Mouse (Mus musculus): ENCODE measurements around the gene Csf1. TPM values are rescaled to one million over a fixed set of nuclear protein-coding genes. Genes with fewer than 3 reads are reported as not detected.

Gene Csf1
- total and polyA plus RNA-seq, 3 experiments: 0.12 to 0.19 TPM; not detected in 1

- TF ChIP-seq RAD21 (IDR thresholded peaks at IDR 0.05; ENCODE audit: low read depth, low read length) (no peak), USF2 (IDR thresholded peaks at IDR 0.05; ENCODE audit: borderline replicate concordance in 1 of 2, insufficient read depth in 1 of 2, low read depth in 1 of 2, low read length in 2 of 2) (no peak), ZKSCAN1 (IDR thresholded peaks at IDR 0.05; ENCODE audit: low read depth, low read length) (no peak), KAT2A (conservative IDR thresholded peaks at IDR 0.05; ENCODE audit: low read depth, low read length) (no peak), ETS1 (IDR thresholded peaks at IDR 0.05; ENCODE audit: low read depth, low read length) (no peak), JUND (IDR thresholded peaks at IDR 0.05; ENCODE audit: low read depth, low read length) (no peak), POLR2A (IDR thresholded peaks at IDR 0.05; ENCODE audit: control insufficient read depth in 1 of 2, insufficient read depth in 1 of 2, low read depth in 1 of 2, low read length in 2 of 2, poor library complexity in 1 of 2) (no peak)
Observed at GRCm38 (mm10) chr3:107743650-107744049, 16.6 kb downstream of the Csf1 start.

GRCm38 (mm10) chr3:107743107-107743506 lies 17.2 kb downstream of the Csf1 start:
- Histone ChIP-seq H3K27me3 (ENCODE audit: control insufficient read depth in 1 of 2, insufficient read depth in 2 of 2, low read length in 2 of 2) (peaks cover 0 to 6% of the 10 kb centered on the region in 2 experiments; a peak in 3 of 4 replicates), H3K4me3 (ENCODE audit: control insufficient read depth in 1 of 2, insufficient read depth in 1 of 2, low read depth in 2 of 2, low read length in 2 of 2) (no peak overlapping the region), H3K27ac (ENCODE audit: control insufficient read depth, low read depth, low read length) (no peak overlapping the region), H3K36me3 (ENCODE audit: control insufficient read depth in 1 of 2, insufficient read depth in 2 of 2, low read length in 2 of 2) (no peaks in the 10 kb centered on the region), H3K79me2 (ENCODE audit: control insufficient read depth, insufficient read depth, low read length, poor library complexity) (no peaks in the 10 kb centered on the region), H3K4me1 (ENCODE audit: control insufficient read depth in 1 of 2, insufficient read depth in 2 of 2, low read length in 2 of 2) (no peaks in the 10 kb centered on the region), H3K9ac (ENCODE audit: control insufficient read depth, low read depth, low read length, poor library complexity, severe bottlenecking) (no peak overlapping the region), H3K9me3 (replicated peaks; ENCODE audit: insufficient read depth, low read length) (no peaks in the 10 kb centered on the region)
- TF ChIP-seq RAD21 (IDR thresholded peaks at IDR 0.05; ENCODE audit: low read depth, low read length) (no peak), HCFC1 (IDR thresholded peaks at IDR 0.05; ENCODE audit: low read depth, low read length) (no peak), CHD1 (IDR thresholded peaks at IDR 0.05; ENCODE audit: low read depth, low read length) (no peak), NRF1 (IDR thresholded peaks at IDR 0.05; ENCODE audit: insufficient read depth, low read depth, low read length, poor library complexity, severe bottlenecking) (no peak), NELFE (IDR thresholded peaks at IDR 0.05; ENCODE audit: low read depth, low read length) (no peak), POLR2AphosphoS5 (IDR thresholded peaks at IDR 0.05; ENCODE audit: borderline replicate concordance, low read depth, low read length) (no peak), CHD2 (IDR thresholded peaks at IDR 0.05; ENCODE audit: low read length) (no peak), CTCF (IDR thresholded peaks at IDR 0.05 in 2 of 3, conservative IDR thresholded peaks at IDR 0.05 in 1 of 3; ENCODE audit: control insufficient read depth in 1 of 3, insufficient read depth in 1 of 3, low read depth in 2 of 3, low read length in 3 of 3, poor library complexity in 1 of 3, severe bottlenecking in 1 of 3) (no peak), ZC3H11A (IDR thresholded peaks at IDR 0.05; ENCODE audit: low read depth, low read length) (no peak), USF2 (IDR thresholded peaks at IDR 0.05; ENCODE audit: borderline replicate concordance in 1 of 2, insufficient read depth in 1 of 2, low read depth in 1 of 2, low read length in 2 of 2) (no peak), UBTF (IDR thresholded peaks at IDR 0.05; ENCODE audit: borderline replicate concordance, insufficient read depth, low read depth, low read length) (no peak), EP300 (IDR thresholded peaks at IDR 0.05; ENCODE audit: low read depth in 1 of 2, low read length in 2 of 2) (no peak), MAFK (IDR thresholded peaks at IDR 0.05; ENCODE audit: borderline replicate concordance, low read depth, low read length) (no peak), JUND (IDR thresholded peaks at IDR 0.05; ENCODE audit: low read depth, low read length) (no peak), MAZ (IDR thresholded peaks at IDR 0.05; ENCODE audit: low read depth, low read length) (no peak), ZMIZ1 (IDR thresholded peaks at IDR 0.05; ENCODE audit: low read depth, low read length) (no peak)
- DNase-seq (ENCODE audit: low read depth, low spot score): no peak

More at GRCm38 (mm10) chr3:107743650-107744049, 16.6 kb downstream of the Csf1 start:
- Histone ChIP-seq H3K79me2 (ENCODE audit: control insufficient read depth, insufficient read depth, low read length, poor library complexity) (no peaks in the 10 kb centered on the region), H3K9ac (ENCODE audit: control insufficient read depth, low read depth, low read length, poor library complexity, severe bottlenecking) (no peak overlapping the region), H3K9me3 (replicated peaks; ENCODE audit: insufficient read depth, low read length) (no peaks in the 10 kb centered on the region), H3K4me3 (ENCODE audit: control insufficient read depth in 1 of 2, insufficient read depth in 1 of 2, low read depth in 2 of 2, low read length in 2 of 2) (no peak overlapping the region), H3K27ac (ENCODE audit: control insufficient read depth, low read depth, low read length) (no peak overlapping the region), H3K4me1 (ENCODE audit: control insufficient read depth in 1 of 2, insufficient read depth in 2 of 2, low read length in 2 of 2) (no peaks in the 10 kb centered on the region), H3K36me3 (ENCODE audit: control insufficient read depth in 1 of 2, insufficient read depth in 2 of 2, low read length in 2 of 2) (no peaks in the 10 kb centered on the region), H3K27me3 (ENCODE audit: control insufficient read depth in 1 of 2, insufficient read depth in 2 of 2, low read length in 2 of 2) (peaks cover 0 to 5% of the 10 kb centered on the region in 2 experiments; a peak in 3 of 4 replicates)
- DNase-seq (ENCODE audit: low read depth, low spot score): no peak

Data from MEL (cell line).